Mouse (Mus musculus) erythroblast, embryonic 14.5 days (primary cell): ENCODE data around the gene Tns1. TPM values are rescaled to one million over a fixed set of nuclear protein-coding genes. Genes with fewer than 3 reads are reported as not detected.

Experiments
- H3K27me3 ChIP-seq: 2 replicates; pipeline ENCODE4 v1.6.1; 2012; ENCODE audit warnings: inconsistent platforms; ENCODE audit not compliant: control insufficient read depth
- H3K36me3 ChIP-seq: 2 replicates; pipeline ENCODE4 v1.6.1; 2012; ENCODE audit warnings: mild to moderate bottlenecking, inconsistent platforms; ENCODE audit not compliant: control insufficient read depth
- H3K4me1 ChIP-seq: 2 replicates; pipeline ENCODE4 v1.6.1; 2012; ENCODE audit warnings: inconsistent platforms; ENCODE audit not compliant: control insufficient read depth
- H3K4me3 ChIP-seq: replicated peaks from 2 replicates; pipeline ENCODE3; 2012; ENCODE audit warnings: moderate library complexity, mild to moderate bottlenecking, inconsistent platforms
- H3K9me3 ChIP-seq: 2 replicates; pipeline ENCODE4 v1.6.1; 2012; ENCODE audit warnings: low read length, inconsistent platforms, mixed read lengths; ENCODE audit not compliant: control insufficient read depth
- GATA1 ChIP-seq: IDR thresholded peaks from 2 replicates; pipeline ENCODE4 v1.6.1; 2012; ENCODE audit warnings: low read length, inconsistent platforms, mixed read lengths
- TAL1 ChIP-seq: IDR thresholded peaks from 3 replicates; pipeline ENCODE4 v1.6.1; 2012; ENCODE audit warnings: low read length, inconsistent platforms, mixed read lengths
- polyA plus RNA-seq: library from polyadenylated mRNA; stranded (reverse); fragments of >175 nt; gene quantifications from 2 replicates; pipeline ENCODE4 v1.2.3, GENCODE M21; 2012

The Tns1 gene
- polyA plus RNA-seq, 1 experiment: 3.6 TPM

DNA sequence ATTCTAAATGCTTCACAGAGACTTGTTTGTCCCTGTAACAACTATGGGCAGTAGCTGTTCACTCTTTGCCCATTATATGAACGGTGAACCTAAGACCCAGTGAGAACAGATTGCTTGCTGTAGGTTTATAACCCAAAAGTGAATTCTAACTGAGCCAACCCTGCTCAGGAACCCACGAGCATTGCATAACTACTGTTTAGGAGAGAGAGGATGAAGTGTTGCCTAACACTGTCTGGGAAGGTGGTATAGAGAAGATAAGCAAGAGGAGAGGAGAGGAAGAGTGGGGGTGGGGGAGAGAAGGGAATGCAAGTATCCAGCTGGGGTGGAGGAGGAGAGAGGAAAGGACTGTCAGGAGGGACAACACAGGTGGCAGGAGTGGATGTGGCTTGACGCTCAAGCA lies 26.8 kb upstream of the Tns1 start:
- no peaks in the 10 kb centered on the region for H3K27me3 ChIP-seq
- no peak overlapping the region for H3K4me3 ChIP-seq
- no peaks in the 10 kb centered on the region for H3K36me3 ChIP-seq
- TF ChIP-seq GATA1 (no peak), TAL1 (no peak)
- peaks cover 4% of the 10 kb centered on the region; the same call in 1 of the 2 replicates for H3K4me1 ChIP-seq
- no peaks in the 10 kb centered on the region for H3K9me3 ChIP-seq

DNA sequence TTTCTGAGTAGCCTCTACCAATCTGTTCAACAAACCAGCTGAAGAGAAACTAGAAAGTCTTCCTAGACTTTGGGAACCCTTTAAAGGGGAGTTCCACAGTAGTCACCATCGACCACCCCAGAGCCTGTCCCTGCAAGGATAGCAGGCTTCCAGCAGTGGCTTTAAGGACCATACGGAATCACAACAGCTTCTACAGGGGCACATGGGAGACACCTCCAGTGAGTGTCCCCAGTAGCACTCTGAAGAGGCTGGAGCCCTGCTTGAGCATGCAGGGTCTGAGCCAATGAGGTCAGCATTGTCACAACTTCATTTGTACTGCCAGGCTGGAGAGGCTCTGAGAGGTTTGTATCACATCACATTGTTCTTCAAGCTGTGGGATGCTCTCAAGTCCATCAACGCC lies 25.9 kb upstream of the Tns1 start:
- Histone ChIP-seq H3K4me3 (no peak overlapping the region), H3K36me3 (no peaks in the 10 kb centered on the region), H3K4me1 (peaks cover 4% of the 10 kb centered on the region; the same call in 1 of the 2 replicates), H3K9me3 (no peaks in the 10 kb centered on the region), H3K27me3 (no peaks in the 10 kb centered on the region)
- TF ChIP-seq GATA1: no peak
- no peak for TF ChIP-seq TAL1

DNA sequence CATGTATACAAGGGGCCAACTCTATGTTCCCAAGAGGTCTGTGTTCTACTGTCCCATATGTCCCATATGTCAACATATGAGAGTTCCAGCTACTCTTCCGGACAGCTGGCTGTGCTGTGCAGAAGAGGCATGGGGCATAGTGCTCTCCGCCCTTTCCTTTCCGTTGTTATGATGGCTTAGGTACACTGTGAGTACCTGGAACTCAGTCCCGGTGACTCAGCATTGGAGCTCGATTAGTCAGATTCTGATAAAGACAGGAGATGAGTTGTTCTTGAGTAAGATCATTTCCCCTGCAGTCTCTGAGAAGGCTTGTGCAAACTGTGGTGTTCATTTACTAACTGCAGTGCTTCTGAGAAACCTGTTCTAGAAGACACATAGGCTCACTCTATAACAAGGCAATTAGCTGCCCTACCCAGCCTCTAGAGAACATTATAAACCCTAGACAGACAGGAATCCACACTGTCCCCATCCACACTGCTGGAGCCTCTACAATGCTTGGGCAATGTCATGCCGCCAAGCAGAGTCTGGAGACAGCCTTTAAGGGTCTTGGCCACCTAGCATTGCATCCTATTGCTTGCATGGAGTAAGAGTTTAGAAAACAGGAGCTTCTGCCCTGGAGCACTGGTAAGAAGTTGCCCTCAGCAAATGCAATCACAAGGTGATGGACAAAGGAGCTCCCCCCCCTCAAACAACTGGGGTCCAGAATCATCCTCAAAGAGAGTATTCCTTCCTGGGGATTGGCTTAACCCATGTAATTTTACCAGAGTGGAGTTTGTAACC lies 25.0 kb upstream of the Tns1 start:
- Histone ChIP-seq H3K27me3 (no peaks in the 10 kb centered on the region), H3K9me3 (no peaks in the 10 kb centered on the region), H3K4me1 (peaks cover 4% of the 10 kb centered on the region; the same call in 1 of the 2 replicates), H3K4me3 (no peak overlapping the region), H3K36me3 (no peaks in the 10 kb centered on the region)
- TF ChIP-seq GATA1 (no peak), TAL1 (no peak)

GRCm38 (mm10) chr1:74141781-74142180 lies 17.5 kb upstream of the Tns1 start:
- TF ChIP-seq TAL1 (no peak), GATA1 (no peak)
- Histone ChIP-seq H3K9me3 (no peaks in the 10 kb centered on the region), H3K4me1 (no peaks in the 10 kb centered on the region), H3K36me3 (no peaks in the 10 kb centered on the region), H3K27me3 (no peaks in the 10 kb centered on the region), H3K4me3 (no peak overlapping the region)

DNA sequence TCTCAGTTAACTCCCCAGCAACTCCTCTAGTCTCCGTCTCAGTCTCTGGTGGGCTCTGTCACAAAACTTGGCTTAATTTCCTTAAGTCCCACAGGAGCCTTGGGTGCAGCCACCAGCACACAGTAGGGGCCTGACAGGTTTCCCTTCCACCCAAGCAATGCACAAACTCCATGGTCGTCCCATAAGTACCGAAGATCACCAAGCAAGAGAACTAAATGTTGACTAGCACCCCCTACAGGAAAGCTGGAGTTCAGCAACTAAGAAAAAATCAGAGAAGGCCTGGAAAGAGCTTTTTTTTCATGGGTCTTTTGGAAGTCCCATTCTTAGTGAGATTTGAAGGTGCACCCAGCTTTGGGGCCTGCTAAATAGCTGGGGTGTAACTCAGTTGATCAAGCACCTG lies 15.2 kb upstream of the Tns1 start:
- H3K36me3 ChIP-seq: no peaks in the 10 kb centered on the region
- H3K9me3 ChIP-seq: no peaks in the 10 kb centered on the region
- H3K4me3 ChIP-seq: no peak overlapping the region
- no peak for TF ChIP-seq GATA1
- no peak for TF ChIP-seq TAL1
- H3K4me1 ChIP-seq: peaks cover 16% of the 10 kb centered on the region
- H3K27me3 ChIP-seq: no peaks in the 10 kb centered on the region

DNA sequence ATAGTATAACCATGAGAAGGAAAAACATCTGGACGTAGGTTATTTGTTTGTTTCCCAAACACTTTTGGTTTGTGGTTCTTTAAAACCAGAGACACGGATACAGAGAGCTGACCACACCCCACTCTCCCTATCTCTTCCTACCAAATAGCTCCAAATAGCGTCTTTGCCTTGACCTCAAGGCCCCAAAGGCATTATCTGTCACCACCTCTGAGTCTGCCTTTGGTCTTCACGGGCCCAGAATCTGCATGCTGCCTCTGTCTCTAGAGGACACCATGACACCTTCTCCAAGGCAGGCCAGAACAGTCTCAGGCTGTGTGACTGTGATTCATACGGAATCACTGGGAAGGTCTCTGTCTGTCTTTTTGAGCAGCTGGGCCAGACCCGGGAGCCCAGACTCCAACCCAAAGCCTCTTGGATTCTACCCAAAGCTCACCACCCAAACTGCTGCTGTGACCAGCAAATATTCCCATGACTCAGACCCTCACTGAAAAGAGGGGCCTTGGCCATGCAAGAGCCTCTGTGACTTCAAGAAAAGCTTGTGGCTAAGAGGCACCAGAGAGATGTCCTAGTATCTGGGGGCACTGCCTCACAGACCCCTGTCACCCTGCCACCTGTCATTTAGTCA lies 11.2 kb upstream of the Tns1 start:
- Histone ChIP-seq H3K27me3 (no peaks in the 10 kb centered on the region), H3K9me3 (no peaks in the 10 kb centered on the region), H3K36me3 (no peaks in the 10 kb centered on the region), H3K4me3 (no peak overlapping the region), H3K4me1 (peaks cover 19% of the 10 kb centered on the region)
- TF ChIP-seq TAL1 (no peak), GATA1 (no peak)

DNA sequence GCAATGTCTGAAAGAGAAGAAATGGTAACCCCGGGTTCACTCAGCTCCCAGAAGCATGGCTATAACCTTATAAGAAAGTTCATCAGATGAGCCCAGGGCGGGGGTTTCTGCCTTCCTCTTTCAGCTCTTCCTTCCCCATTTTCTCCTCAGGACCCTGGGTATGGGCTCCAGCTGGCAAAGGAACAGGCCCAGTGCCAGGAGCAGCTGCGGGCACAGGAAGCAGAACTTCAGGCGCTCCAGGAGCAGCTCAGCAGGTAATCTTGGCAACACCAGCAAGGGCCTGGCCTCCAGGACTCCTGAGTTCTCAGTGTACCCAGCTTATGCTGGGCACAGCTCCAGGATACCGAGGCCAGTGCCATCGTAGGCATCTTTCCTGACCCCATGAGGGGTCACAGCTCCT lies 9.7 kb upstream of the Tns1 start:
- no peak overlapping the region for H3K4me3 ChIP-seq
- no peak for TF ChIP-seq GATA1
- no peak for TF ChIP-seq TAL1
- no peaks in the 10 kb centered on the region for H3K9me3 ChIP-seq
- no peaks in the 10 kb centered on the region for H3K27me3 ChIP-seq
- no peaks in the 10 kb centered on the region for H3K36me3 ChIP-seq
- peaks cover 19% of the 10 kb centered on the region for H3K4me1 ChIP-seq

GRCm38 (mm10) chr1:74132011-74132410 lies 7.8 kb upstream of the Tns1 start:
- Histone ChIP-seq H3K4me1 (peaks cover 19% of the 10 kb centered on the region), H3K4me3 (no peak overlapping the region), H3K27me3 (no peaks in the 10 kb centered on the region), H3K9me3 (no peaks in the 10 kb centered on the region), H3K36me3 (no peaks in the 10 kb centered on the region)
- TF ChIP-seq TAL1 (no peak), GATA1 (no peak)

DNA sequence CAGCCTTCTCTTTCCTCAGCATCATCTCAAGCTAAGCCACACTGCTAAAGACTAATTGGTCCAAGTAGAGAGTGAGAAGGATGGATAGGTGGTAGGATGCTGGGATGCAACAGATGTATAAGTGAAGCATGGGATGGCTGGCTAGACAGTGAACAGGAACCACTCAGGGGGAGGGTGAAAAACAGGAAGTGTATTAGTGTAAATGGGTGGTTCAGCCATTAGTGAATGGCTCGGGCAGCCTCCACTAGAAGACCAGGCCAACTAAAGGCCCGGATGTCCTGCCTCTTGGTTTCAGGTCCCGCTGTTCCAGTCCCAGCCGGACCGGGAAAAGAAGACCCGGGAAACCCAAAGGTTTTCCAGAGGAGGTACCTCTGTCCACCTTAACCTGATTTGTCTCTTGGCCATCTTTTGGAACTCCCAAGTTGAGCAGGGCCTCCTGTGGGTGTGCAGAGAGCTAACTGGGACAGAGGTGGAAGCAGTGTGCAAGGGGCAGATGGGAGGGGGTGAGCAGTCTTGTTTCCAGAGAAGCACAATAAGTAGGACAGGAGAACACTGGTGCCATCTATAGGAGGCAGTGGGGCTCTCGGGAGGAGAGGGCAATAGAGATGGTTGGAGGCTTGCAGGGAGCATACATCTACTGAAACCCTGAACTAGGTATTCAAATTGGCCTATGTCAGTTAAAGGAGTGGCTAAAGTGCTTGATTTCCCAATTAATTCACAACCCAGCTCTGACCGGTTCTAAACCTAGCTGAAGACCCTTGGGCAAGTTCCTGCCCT lies 6.8 kb upstream of the Tns1 start:
- Histone ChIP-seq H3K9me3 (no peaks in the 10 kb centered on the region), H3K4me1 (peaks cover 19% of the 10 kb centered on the region), H3K36me3 (no peaks in the 10 kb centered on the region), H3K27me3 (peaks cover 1% of the 10 kb centered on the region; the same call in 1 of the 2 replicates), H3K4me3 (no peak overlapping the region)
- TF ChIP-seq TAL1 (no peak), GATA1 (no peak)
